Mouse (Mus musculus) adrenal gland, postnatal 10 days (tissue): ENCODE data around the gene Camk1d. TPM values are rescaled to one million over a fixed set of nuclear protein-coding genes. Genes with fewer than 3 reads are reported as not detected.

Experiments
- DNase-seq: peaks from one replicate; pipeline ENCODE4 v3.0.0; 2021; ENCODE audit warnings: mixed read lengths
- total RNA-seq, 2 experiments: library from RNA; stranded (reverse); gene quantifications; 2 replicates each; pipeline ENCODE4 v1.2.3; 2021

Gene Camk1d
- total RNA-seq, 2 experiments from 2014 or later = 5.2 to 7.3 TPM

GRCm38 (mm10) chr2:5709911-5710310, 4.4 kb downstream of the Camk1d start:
- DNase-seq = no peak

- no peak for DNase-seq
These were observed 6.2 kb downstream of the Camk1d start for GRCm38 (mm10) chr2:5707871-5708733.

- no peak for DNase-seq
These were observed 7.7 kb downstream of the Camk1d start for GRCm38 (mm10) chr2:5706618-5707017.

GRCm38 (mm10) chr2:5702370-5702769, 11.9 kb downstream of the Camk1d start:
- no peak for DNase-seq

- DNase-seq = no peak
These were observed 13.4 kb downstream of the Camk1d start for GRCm38 (mm10) chr2:5700931-5701330.

GRCm38 (mm10) chr2:5698451-5698850, 15.9 kb downstream of the Camk1d start:
- no peak for DNase-seq

GRCm38 (mm10) chr2:5694094-5694493, 20.2 kb downstream of the Camk1d start:
- DNase-seq = no peak

GRCm38 (mm10) chr2:5691729-5692128, 22.6 kb downstream of the Camk1d start:
- no peak for DNase-seq

- no peak for DNase-seq
These were observed 30.9 kb downstream of the Camk1d start for GRCm38 (mm10) chr2:5683366-5683765.

- DNase-seq = no peak
These were observed 32.4 kb downstream of the Camk1d start for GRCm38 (mm10) chr2:5681909-5682308.

GRCm38 (mm10) chr2:5681302-5681701, 33.0 kb downstream of the Camk1d start:
- DNase-seq = no peak

GRCm38 (mm10) chr2:5679055-5679454, 35.3 kb downstream of the Camk1d start:
- DNase-seq = no peak

GRCm38 (mm10) chr2:5677472-5677871, 36.8 kb downstream of the Camk1d start:
- no peak for DNase-seq

- DNase-seq = no peak
These were observed 37.5 kb downstream of the Camk1d start for GRCm38 (mm10) chr2:5676786-5677185.

GRCm38 (mm10) chr2:5676143-5676483, 38.2 kb downstream of the Camk1d start:
- DNase-seq = no peak

GRCm38 (mm10) chr2:5675431-5676142, 38.7 kb downstream of the Camk1d start:
- DNase-seq = no peak

GRCm38 (mm10) chr2:5674512-5674911, 39.8 kb downstream of the Camk1d start:
- no peak for DNase-seq

- no peak for DNase-seq
These were observed 40.5 kb downstream of the Camk1d start for GRCm38 (mm10) chr2:5673816-5674215.

GRCm38 (mm10) chr2:5672906-5673589, 41.3 kb downstream of the Camk1d start:
- DNase-seq = no peak

GRCm38 (mm10) chr2:5670146-5670545, 44.2 kb downstream of the Camk1d start:
- DNase-seq = no peak

GRCm38 (mm10) chr2:5669498-5670040, 44.7 kb downstream of the Camk1d start:
- DNase-seq = no peak

GRCm38 (mm10) chr2:5668940-5669339, 45.4 kb downstream of the Camk1d start:
- no peak for DNase-seq

GRCm38 (mm10) chr2:5663499-5663898, 50.8 kb downstream of the Camk1d start:
- DNase-seq = no peak
